Comparison of ENCODE assay signal across 14 mouse cellular contexts in genomic region chr13:49156645-49157044, GRCm38 (mm10). TPM values are rescaled to one million over a fixed set of nuclear protein-coding genes. Genes with fewer than 3 reads are reported as not detected.
DNase-seq lines count a peak whose midpoint lies in the region; ATAC-seq and TF ChIP-seq lines count a peak whose summit lies in the region.
"Had no signal": no experiment of that assay in that cellular context is flagged by ENCODE, and none has a peak within 500 bp of the region (broad histone marks: within the 10 kb centered on the region; RNA-seq: fewer than 3 reads in every experiment).

No protein-coding gene starts in this region.

- no peaks in the 10 kb centered on the region for H3K9me3 ChIP-seq in midbrain, embryonic 13.5 days
- H3K9me3 ChIP-seq: embryonic facial prominence, embryonic 13.5 days; forebrain, embryonic 13.5 days; limb, embryonic 13.5 days; midbrain, embryonic 12.5 days had no signal

- no peak overlapping the region for H3K4me3 ChIP-seq in kidney, adult 2 months (ENCODE audit: insufficient read depth, low read depth, low read length)
- H3K4me3 ChIP-seq in testis, adult 2 months (ENCODE audit: control insufficient read depth, low read depth, low read length) = no peak overlapping the region
- H3K4me3 ChIP-seq in midbrain, embryonic 13.5 days (replicated peaks) = no peak overlapping the region
- H3K4me3 ChIP-seq: embryonic facial prominence, embryonic 13.5 days; forebrain, embryonic 13.5 days; limb, embryonic 13.5 days; midbrain, embryonic 12.5 days had no signal

- no peak for TF ChIP-seq POLR2A in kidney, adult 2 months (IDR thresholded peaks at IDR 0.05; ENCODE audit: low read depth, low read length)
- TF ChIP-seq POLR2A in testis, adult 2 months (IDR thresholded peaks at IDR 0.05; ENCODE audit: control insufficient read depth, low read depth, low read length) = no peak

- 80% methylated on average over 4 of the region's 4 CpGs for WGBS in kidney, adult 2 months
- 72% methylated on average over 4 of the region's 4 CpGs for whole genome bisulfite sequencing in midbrain, embryonic 13.5 days

- H3K36me3 ChIP-seq in kidney, adult 2 months (ENCODE audit: control insufficient read depth, insufficient read depth, low read length) = no peaks in the 10 kb centered on the region
- no peaks in the 10 kb centered on the region for H3K36me3 ChIP-seq in testis, adult 2 months (ENCODE audit: control insufficient read depth, insufficient read depth, low read length)
- no peaks in the 10 kb centered on the region for H3K36me3 ChIP-seq in midbrain, embryonic 13.5 days
- H3K36me3 ChIP-seq: embryonic facial prominence, embryonic 13.5 days; limb, embryonic 13.5 days; midbrain, embryonic 12.5 days had no signal

- no peak overlapping the region for H3K27ac ChIP-seq in kidney, adult 2 months (ENCODE audit: insufficient read depth, low read depth, low read length)
- no peak overlapping the region for H3K27ac ChIP-seq in testis, adult 2 months (ENCODE audit: control insufficient read depth, insufficient read depth, low read depth, low read length)
- H3K27ac ChIP-seq in midbrain, embryonic 13.5 days = no peak overlapping the region
- H3K27ac ChIP-seq: embryonic facial prominence, embryonic 13.5 days; forebrain, embryonic 13.5 days; limb, embryonic 13.5 days; midbrain, embryonic 12.5 days had no signal

- no peak overlapping the region for H3K4me2 ChIP-seq in midbrain, embryonic 13.5 days (replicated peaks)
- H3K4me2 ChIP-seq: embryonic facial prominence, embryonic 13.5 days; forebrain, embryonic 13.5 days; limb, embryonic 13.5 days; midbrain, embryonic 12.5 days had no signal

- no peaks in the 10 kb centered on the region for H3K27me3 ChIP-seq in kidney, adult 2 months (replicated peaks; ENCODE audit: control insufficient read depth, insufficient read depth, low read length)
- H3K27me3 ChIP-seq in testis, adult 2 months (ENCODE audit: control insufficient read depth, insufficient read depth, low read length) = no peaks in the 10 kb centered on the region
- no peaks in the 10 kb centered on the region for H3K27me3 ChIP-seq in midbrain, embryonic 13.5 days
- H3K27me3 ChIP-seq: embryonic facial prominence, embryonic 13.5 days; forebrain, embryonic 13.5 days; limb, embryonic 13.5 days; midbrain, embryonic 12.5 days had no signal

- no peak overlapping the region for H3K9ac ChIP-seq in midbrain, embryonic 13.5 days (replicated peaks)
- H3K9ac ChIP-seq: embryonic facial prominence, embryonic 13.5 days; forebrain, embryonic 13.5 days; limb, embryonic 13.5 days; midbrain, embryonic 12.5 days had no signal

- TF ChIP-seq CTCF in kidney, adult 2 months (conservative IDR thresholded peaks at IDR 0.05; ENCODE audit: insufficient read depth, insufficient read length, low read depth, low read length) = peak; percentile 26; the same call in 1 of the 2 replicates
- peak; percentile 91; the same call in 1 of the 2 replicates for TF ChIP-seq CTCF in testis, adult 2 months (IDR thresholded peaks at IDR 0.05; ENCODE audit: control insufficient read depth, insufficient read depth, insufficient replicate concordance, low read depth, low read length)

- H3K4me1 ChIP-seq in kidney, adult 2 months (ENCODE audit: control insufficient read depth, insufficient read depth, low read length) = no peaks in the 10 kb centered on the region; the same call in 1 of the 2 replicates
- H3K4me1 ChIP-seq in testis, adult 2 months (ENCODE audit: control insufficient read depth, insufficient read depth, low read length) = no peaks in the 10 kb centered on the region
- no peaks in the 10 kb centered on the region for H3K4me1 ChIP-seq in midbrain, embryonic 13.5 days (replicated peaks)
- H3K4me1 ChIP-seq: forebrain, embryonic 13.5 days; limb, embryonic 13.5 days; midbrain, embryonic 12.5 days had no signal

- no peak for DNase-seq in kidney, adult 2 months
- no peak for DNase-seq in kidney, adult 9 months
- DNase-seq in testis, postnatal 10 days (ENCODE audit: low spot score) = no peak
- peak; percentile 63 for DNase-seq in R1 (ENCODE audit: low read depth, low spot score)
- DNase-seq in neural tube, embryonic 10.5 days (ENCODE audit: extremely low spot score, low spot score) = no peak
- DNase-seq: kidney, postnatal 10 days; lung, postnatal 36 days had no signal

- no peak for ATAC-seq in midbrain, embryonic 13.5 days
- ATAC-seq: forebrain, embryonic 13.5 days; hindbrain, embryonic 16.5 days had no signal

RNA-seq across cellular contexts. Expression of gene Wnk2, which starts 8.8 kb away (rescaled TPM):
- polyA plus RNA-seq in kidney, adult 2 months (2012; rRNA removed) = 2.3 and 2.7 TPM in 2 replicates
- 1.0 and 1.6 TPM in 2 replicates for polyA plus RNA-seq in testis, adult 2 months (2012; rRNA removed)
- 19.3 and 21.0 TPM in 2 replicates for polyA plus RNA-seq in midbrain, embryonic 13.5 days (2015; fragmentation: Nextera tagmentation; extraction: Ambion mirVana)

RNA-seq across cellular contexts. Expression of gene Ninj1, which starts 30.6 kb away (rescaled TPM):
- 735 and 1,000 TPM in 2 replicates for polyA plus RNA-seq in kidney, adult 2 months (2012; rRNA removed)
- 30.9 and 41.5 TPM in 2 replicates for polyA plus RNA-seq in testis, adult 2 months (2012; rRNA removed)
- polyA plus RNA-seq in midbrain, embryonic 13.5 days (2015; fragmentation: Nextera tagmentation; extraction: Ambion mirVana) = 12.6 and 14.6 TPM in 2 replicates

RNA-seq across cellular contexts. Expression of gene Card19, which starts 59.2 kb away (rescaled TPM):
- polyA plus RNA-seq in kidney, adult 2 months (2012; rRNA removed) = 108 and 124 TPM in 2 replicates
- polyA plus RNA-seq in testis, adult 2 months (2012; rRNA removed) = 22.0 and 28.9 TPM in 2 replicates
- 14.9 and 18.9 TPM in 2 replicates for polyA plus RNA-seq in midbrain, embryonic 13.5 days (2015; fragmentation: Nextera tagmentation; extraction: Ambion mirVana)

Comparison
In these comparisons a context has a peak if more than half of its experiments do, and no peak if none do; other contexts are left out.
1. RNA of gene Ninj1, which starts 30.6 kb away (polyA plus RNA-seq): 735 to 1,000 TPM in kidney, adult 2 months; 30.9 to 41.5 TPM in testis, adult 2 months and 12.6 to 14.6 TPM in midbrain, embryonic 13.5 days; every median in the first group is over 10 times any median in the second.